Mouse (Mus musculus): ENCODE data around the gene Pcmt1. TPM values are rescaled to one million over a fixed set of nuclear protein-coding genes. Genes with fewer than 3 reads are reported as not detected.

Pcmt1 gene
- polyA plus RNA-seq, 1 experiment from 2014 or later, result 124 TPM

GRCm38 (mm10) chr10:7581401-7581800 lies 99.5 kb downstream of the Pcmt1 start:
- ATAC-seq (ENCODE audit: low FRiP score, low TSS enrichment), result no peak
- Histone ChIP-seq H3K27ac (ENCODE audit: low read length) (no peak overlapping the region), H3K27me3 (ENCODE audit: insufficient read depth, low read length) (no peaks in the 10 kb centered on the region), H3K36me3 (ENCODE audit: insufficient read depth, low read length) (no peaks in the 10 kb centered on the region), H3K4me2 (replicated peaks; ENCODE audit: low read depth, low read length) (no peak overlapping the region), H3K9ac (replicated peaks; ENCODE audit: low read length) (no peak overlapping the region), H3K4me3 (ENCODE audit: low read length) (no peak overlapping the region), H3K9me3 (ENCODE audit: low read length) (no peaks in the 10 kb centered on the region), H3K4me1 (ENCODE audit: insufficient read depth, low read length) (no peaks in the 10 kb centered on the region)
- 90% methylated on average over 2 of the region's 2 CpGs for WGBS

Other genes starting within 250 kb of the Pcmt1 start
- 2.5 and 3.6 TPM in 2 replicates for gene Ulbp1, start 207.5 kb downstream of the Pcmt1 start, polyA plus RNA-seq (2015; fragmentation: Nextera tagmentation; extraction: Ambion mirVana)
- gene Lrp11, start 91.3 kb downstream of the Pcmt1 start, polyA plus RNA-seq (2015; fragmentation: Nextera tagmentation; extraction: Ambion mirVana), result 1.5 and 1.7 TPM in 2 replicates
- gene Nup43, start 13.6 kb downstream of the Pcmt1 start, polyA plus RNA-seq (2015; fragmentation: Nextera tagmentation; extraction: Ambion mirVana), result 52.2 and 56.8 TPM in 2 replicates
- gene Lats1, start 78 bp upstream of the Pcmt1 start, polyA plus RNA-seq (2015; fragmentation: Nextera tagmentation; extraction: Ambion mirVana), result 7.4 and 9.4 TPM in 2 replicates
- 57.5 and 58.7 TPM in 2 replicates for gene Katna1, start 44.9 kb upstream of the Pcmt1 start, polyA plus RNA-seq (2015; fragmentation: Nextera tagmentation; extraction: Ambion mirVana)
- gene Ginm1, start 111.7 kb upstream of the Pcmt1 start, polyA plus RNA-seq (2015; fragmentation: Nextera tagmentation; extraction: Ambion mirVana), result 100 and 102 TPM in 2 replicates
- gene Ppil4, start 111.8 kb upstream of the Pcmt1 start, polyA plus RNA-seq (2015; fragmentation: Nextera tagmentation; extraction: Ambion mirVana), result 40.8 and 41.2 TPM in 2 replicates
- 0.16 and 0.17 TPM in 2 replicates for gene Zc3h12d, start 151.3 kb upstream of the Pcmt1 start, polyA plus RNA-seq (2015; fragmentation: Nextera tagmentation; extraction: Ambion mirVana)